Mouse (Mus musculus): ENCODE results near the gene Tra2a.
"Not testable (repeated sequence)": the region's sequence is repeated elsewhere in the genome, so short reads cannot be mapped to it uniquely, and the experiment has no call there.

Gene Tra2a

GRCm38 (mm10) chr6:49263847-49264243 is at the start of gene Tra2a:
Gene Tra2a, minus strand, starts transcription at chr6:49264033.
- DNase-seq: peak; percentile 98

- no peak for DNase-seq
These were observed 34.5 kb upstream of the Tra2a start for GRCm38 (mm10) chr6:49298286-49298685.

GRCm38 (mm10) chr6:49282122-49282521 is 18.3 kb upstream of the Tra2a start:
- peak; percentile 12 for DNase-seq

GRCm38 (mm10) chr6:49280942-49281341 is 17.1 kb upstream of the Tra2a start:
- DNase-seq: no peak

- no peak for DNase-seq
These were observed 11.5 kb upstream of the Tra2a start for GRCm38 (mm10) chr6:49275296-49275695.

GRCm38 (mm10) chr6:49274416-49275091 is 10.7 kb upstream of the Tra2a start:
- no peak for DNase-seq

GRCm38 (mm10) chr6:49273934-49274333 is 10.1 kb upstream of the Tra2a start:
- no peak for DNase-seq

- no peak for DNase-seq
These were observed 9.0 kb upstream of the Tra2a start for GRCm38 (mm10) chr6:49272863-49273262.

- no peak for DNase-seq
These were observed 8.0 kb upstream of the Tra2a start for GRCm38 (mm10) chr6:49271815-49272214.

GRCm38 (mm10) chr6:49269923-49270322 is 6.1 kb upstream of the Tra2a start:
- no peak for DNase-seq

- peak; percentile 81 for DNase-seq
These were observed 5.4 kb upstream of the Tra2a start for GRCm38 (mm10) chr6:49269200-49269599.

GRCm38 (mm10) chr6:49267686-49268085 is 3.9 kb upstream of the Tra2a start:
- DNase-seq: no peak

GRCm38 (mm10) chr6:49265207-49265606 is 1.4 kb upstream of the Tra2a start:
- not testable (repeated sequence) for DNase-seq

GRCm38 (mm10) chr6:49264446-49264845 is 613 bp upstream of the Tra2a start:
- DNase-seq: not testable (repeated sequence)

GRCm38 (mm10) chr6:49263081-49263846 is 569 bp downstream of the Tra2a start:
- DNase-seq: no peak

- peak; percentile 12 for DNase-seq
These were observed 1.4 kb downstream of the Tra2a start for GRCm38 (mm10) chr6:49262421-49262820.

- no peak for DNase-seq
These were observed 4.1 kb downstream of the Tra2a start for GRCm38 (mm10) chr6:49259711-49260110.

- no peak for DNase-seq
These were observed 6.0 kb downstream of the Tra2a start for GRCm38 (mm10) chr6:49257880-49258279.

GRCm38 (mm10) chr6:49252207-49252606 is 11.6 kb downstream of the Tra2a start:
- no peak for DNase-seq

- no peak for DNase-seq
These were observed 12.6 kb downstream of the Tra2a start for GRCm38 (mm10) chr6:49251199-49251598.

GRCm38 (mm10) chr6:49247246-49247645 is 16.6 kb downstream of the Tra2a start:
- no peak for DNase-seq

- no peak for DNase-seq
These were observed 21.5 kb downstream of the Tra2a start for GRCm38 (mm10) chr6:49242331-49242730.

- DNase-seq: no peak
These were observed 22.3 kb downstream of the Tra2a start for GRCm38 (mm10) chr6:49241562-49241961.

GRCm38 (mm10) chr6:49236331-49236730 is 27.5 kb downstream of the Tra2a start:
- DNase-seq: peak; percentile 100
